Mouse (Mus musculus) ES-Bruce4 (cell line): ENCODE results near the gene P2ry2. TPM values are rescaled to one million over a fixed set of nuclear protein-coding genes. Genes with fewer than 3 reads are reported as not detected.

Experiments
- H3K27ac ChIP-seq: 2 replicates; pipeline ENCODE4 v1.5.1; 2012; ENCODE audit warnings: low read length, inconsistent platforms; ENCODE audit not compliant: insufficient read depth
- H3K27me3 ChIP-seq: 2 replicates; pipeline ENCODE4 v1.6.1; 2012; ENCODE audit warnings: mild to moderate bottlenecking, low read length, inconsistent platforms; ENCODE audit not compliant: control insufficient read depth, poor library complexity, insufficient read depth, severe bottlenecking
- H3K36me3 ChIP-seq: 2 replicates; pipeline ENCODE4 v1.6.1; 2012; ENCODE audit warnings: inconsistent platforms, mild to moderate bottlenecking, low read length, moderate library complexity; ENCODE audit not compliant: control insufficient read depth, poor library complexity, insufficient read depth, severe bottlenecking
- H3K4me1 ChIP-seq: one replicate; pipeline ENCODE4 v1.8.1; 2011; ENCODE audit warnings: low read length; ENCODE audit not compliant: control insufficient read depth, insufficient read depth
- H3K4me3 ChIP-seq: 2 replicates; pipeline ENCODE4 v1.5.1; 2011; ENCODE audit warnings: low read depth, mild to moderate bottlenecking, low read length
- H3K9ac ChIP-seq: 2 replicates; pipeline ENCODE4 v1.6.1; 2012; ENCODE audit warnings: low read depth, mild to moderate bottlenecking, inconsistent platforms; ENCODE audit not compliant: poor library complexity, severe bottlenecking
- H3K9me3 ChIP-seq: replicated peaks from 2 replicates; pipeline ENCODE4 v1.6.1; 2012; ENCODE audit warnings: mild to moderate bottlenecking, low read length, inconsistent platforms; ENCODE audit not compliant: control insufficient read depth, poor library complexity, insufficient read depth, severe bottlenecking
- CTCF ChIP-seq: IDR thresholded peaks from one replicate; pipeline ENCODE4 v1.8.1; 2011; ENCODE audit warnings: low read depth, low read length
- EP300 ChIP-seq: IDR thresholded peaks from 2 replicates; pipeline ENCODE4 v1.6.1; 2011; ENCODE audit warnings: low read depth, low read length; ENCODE audit not compliant: insufficient read depth
- POLR2A ChIP-seq: IDR thresholded peaks from one replicate; pipeline ENCODE4 v1.8.1; 2011; ENCODE audit warnings: low read length; ENCODE audit not compliant: insufficient read depth
- polyA plus RNA-seq: library from polyadenylated mRNA; stranded (reverse); fragments of >200 nt; gene quantifications from 2 replicates; pipeline ENCODE4 v1.2.4, GENCODE M21; 2011; ENCODE audit warnings: low read depth; ENCODE audit not compliant: missing spikeins, insufficient read depth, insufficient read length

P2ry2 gene
- polyA plus RNA-seq, 1 experiment: 0.96 TPM

GRCm38 (mm10) chr7:100968874-100969659 is 43.6 kb downstream of the P2ry2 start:
- no peak overlapping the region for H3K27ac ChIP-seq
- no peak overlapping the region for H3K4me3 ChIP-seq
- peaks cover under 1% of the 10 kb centered on the region for H3K4me1 ChIP-seq
- H3K9me3 ChIP-seq: no peaks in the 10 kb centered on the region
- TF ChIP-seq POLR2A (no peak), CTCF (no peak), EP300 (no peak)
- H3K9ac ChIP-seq: no peak overlapping the region
- H3K27me3 ChIP-seq: no peaks in the 10 kb centered on the region
- no peaks in the 10 kb centered on the region for H3K36me3 ChIP-seq

- no peaks in the 10 kb centered on the region for H3K27me3 ChIP-seq
- no peaks in the 10 kb centered on the region for H3K36me3 ChIP-seq
- H3K27ac ChIP-seq: no peak overlapping the region
- no peaks in the 10 kb centered on the region for H3K9me3 ChIP-seq
- TF ChIP-seq POLR2A (no peak), CTCF (no peak), EP300 (no peak)
- H3K9ac ChIP-seq: no peak overlapping the region
- H3K4me3 ChIP-seq: no peak overlapping the region
- H3K4me1 ChIP-seq: no peaks in the 10 kb centered on the region
These were observed 44.3 kb downstream of the P2ry2 start for GRCm38 (mm10) chr7:100968376-100968775.

- TF ChIP-seq POLR2A (no peak), CTCF (no peak), EP300 (no peak)
- Histone ChIP-seq H3K36me3 (no peaks in the 10 kb centered on the region), H3K27ac (no peak overlapping the region), H3K4me1 (no peaks in the 10 kb centered on the region), H3K9me3 (no peaks in the 10 kb centered on the region), H3K4me3 (no peak overlapping the region), H3K27me3 (no peaks in the 10 kb centered on the region), H3K9ac (no peak overlapping the region)
These were observed 44.8 kb downstream of the P2ry2 start for GRCm38 (mm10) chr7:100967850-100968249.

- H3K27me3 ChIP-seq: no peaks in the 10 kb centered on the region
- no peaks in the 10 kb centered on the region for H3K9me3 ChIP-seq
- no peaks in the 10 kb centered on the region for H3K36me3 ChIP-seq
- TF ChIP-seq EP300: no peak
- TF ChIP-seq POLR2A: no peak
- no peak for TF ChIP-seq CTCF
- H3K4me1 ChIP-seq: no peaks in the 10 kb centered on the region
- no peak overlapping the region for H3K4me3 ChIP-seq
- no peak overlapping the region for H3K9ac ChIP-seq
- no peak overlapping the region for H3K27ac ChIP-seq
These were observed 46.7 kb downstream of the P2ry2 start for GRCm38 (mm10) chr7:100966014-100966413.

GRCm38 (mm10) chr7:100965079-100965478 is 47.6 kb downstream of the P2ry2 start:
- no peaks in the 10 kb centered on the region for H3K9me3 ChIP-seq
- H3K27me3 ChIP-seq: no peaks in the 10 kb centered on the region
- H3K27ac ChIP-seq: no peak overlapping the region
- H3K36me3 ChIP-seq: no peaks in the 10 kb centered on the region
- no peak overlapping the region for H3K9ac ChIP-seq
- no peak overlapping the region for H3K4me3 ChIP-seq
- H3K4me1 ChIP-seq: no peaks in the 10 kb centered on the region
- TF ChIP-seq EP300 (no peak), CTCF (peak; percentile 64)

- H3K27me3 ChIP-seq: no peaks in the 10 kb centered on the region
- H3K4me3 ChIP-seq: no peak overlapping the region
- no peaks in the 10 kb centered on the region for H3K4me1 ChIP-seq
- no peak overlapping the region for H3K9ac ChIP-seq
- TF ChIP-seq POLR2A (no peak), CTCF (no peak), EP300 (no peak)
- H3K36me3 ChIP-seq: no peaks in the 10 kb centered on the region
- no peak overlapping the region for H3K27ac ChIP-seq
- no peaks in the 10 kb centered on the region for H3K9me3 ChIP-seq
These were observed 48.4 kb downstream of the P2ry2 start for GRCm38 (mm10) chr7:100964242-100964641.
